Mouse (Mus musculus) kidney, postnatal 36 days (tissue): ENCODE measurements at regions not wholly inside any gene's neighbourhood (a gene's known extent, or its start where the extent isn't known, plus 50 kb on each side); places are given as distances from the start of the nearest gene placed in this dataset.

ENCODE experiments used
- DNase-seq, 2 experiments: peaks; one replicate each; pipeline ENCODE4 v3.0.0; 2021 to 2022; ENCODE audit warnings: mixed read lengths in 2 of 2

DNA sequence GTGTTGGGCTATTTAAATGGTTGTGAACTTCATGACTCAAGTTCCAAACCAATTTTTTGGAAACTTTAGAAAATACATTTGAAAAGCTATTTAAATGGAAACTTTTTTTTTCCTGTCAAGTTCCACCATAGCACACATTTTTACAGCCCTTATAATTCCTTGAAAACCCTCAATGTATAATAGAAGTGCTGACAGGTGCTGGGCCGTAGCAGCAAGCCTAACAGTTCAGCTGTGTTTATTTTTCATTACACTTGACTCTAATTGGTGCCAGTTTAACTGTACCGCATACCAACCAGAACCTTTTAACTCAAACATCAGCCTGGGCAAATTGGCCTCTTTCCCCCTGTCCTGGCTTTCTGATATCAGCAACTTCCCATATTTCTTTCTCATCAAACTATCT is 286.7 kb downstream of the Fam49a start:
- no peak for DNase-seq

DNA sequence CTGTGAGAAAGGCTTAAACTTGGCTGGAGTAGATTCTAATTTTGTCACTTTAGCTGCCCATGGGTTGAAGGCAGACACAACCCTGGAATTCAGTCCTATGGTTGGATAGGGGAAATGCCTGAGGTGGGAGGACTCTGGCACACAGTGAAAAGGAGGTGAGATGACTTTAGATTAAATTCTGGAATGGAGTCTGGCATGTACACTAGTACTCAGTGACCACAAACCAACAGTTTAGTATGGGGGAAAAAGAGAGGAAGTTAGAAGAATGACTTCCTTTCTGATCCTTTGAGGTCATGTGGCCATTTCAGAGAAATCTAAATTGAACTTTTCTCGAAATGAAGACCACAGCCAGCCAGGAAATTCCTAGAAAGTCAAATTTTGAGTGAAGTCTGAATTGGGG is 285.5 kb downstream of the Fam49a start:
- no peak for DNase-seq

DNA sequence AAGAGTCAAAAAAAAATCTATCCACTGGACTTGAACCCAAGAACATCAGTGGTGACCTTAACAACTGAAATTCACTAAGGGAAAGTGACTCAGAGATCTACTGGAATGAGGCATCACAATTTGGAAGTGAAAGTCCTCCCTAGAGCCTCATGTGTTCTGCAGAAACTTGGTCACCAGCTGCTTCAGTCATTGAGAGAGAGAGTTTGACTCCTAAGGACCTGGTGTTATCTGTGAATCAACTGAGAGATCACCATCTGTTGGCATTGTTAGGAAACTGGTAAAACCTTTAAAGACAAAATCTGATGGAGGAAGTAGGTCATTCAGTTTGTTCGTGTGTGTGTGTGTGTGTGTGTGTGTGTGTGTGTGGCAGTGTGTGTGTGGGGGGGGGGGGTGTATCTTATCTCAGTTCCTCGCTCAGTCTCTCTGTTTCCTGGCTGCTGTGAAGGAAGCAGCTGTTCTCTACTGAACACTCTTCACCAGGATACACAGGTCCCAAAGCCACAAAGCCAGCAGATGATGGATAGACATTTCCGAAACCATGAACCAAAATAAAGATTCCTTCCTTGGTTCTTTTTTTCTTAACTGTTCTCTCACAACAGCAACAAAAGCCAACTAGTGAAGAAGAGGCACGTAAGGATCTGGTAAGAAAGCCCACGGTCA is 284.6 kb downstream of the Fam49a start:
- no peak for DNase-seq

DNA sequence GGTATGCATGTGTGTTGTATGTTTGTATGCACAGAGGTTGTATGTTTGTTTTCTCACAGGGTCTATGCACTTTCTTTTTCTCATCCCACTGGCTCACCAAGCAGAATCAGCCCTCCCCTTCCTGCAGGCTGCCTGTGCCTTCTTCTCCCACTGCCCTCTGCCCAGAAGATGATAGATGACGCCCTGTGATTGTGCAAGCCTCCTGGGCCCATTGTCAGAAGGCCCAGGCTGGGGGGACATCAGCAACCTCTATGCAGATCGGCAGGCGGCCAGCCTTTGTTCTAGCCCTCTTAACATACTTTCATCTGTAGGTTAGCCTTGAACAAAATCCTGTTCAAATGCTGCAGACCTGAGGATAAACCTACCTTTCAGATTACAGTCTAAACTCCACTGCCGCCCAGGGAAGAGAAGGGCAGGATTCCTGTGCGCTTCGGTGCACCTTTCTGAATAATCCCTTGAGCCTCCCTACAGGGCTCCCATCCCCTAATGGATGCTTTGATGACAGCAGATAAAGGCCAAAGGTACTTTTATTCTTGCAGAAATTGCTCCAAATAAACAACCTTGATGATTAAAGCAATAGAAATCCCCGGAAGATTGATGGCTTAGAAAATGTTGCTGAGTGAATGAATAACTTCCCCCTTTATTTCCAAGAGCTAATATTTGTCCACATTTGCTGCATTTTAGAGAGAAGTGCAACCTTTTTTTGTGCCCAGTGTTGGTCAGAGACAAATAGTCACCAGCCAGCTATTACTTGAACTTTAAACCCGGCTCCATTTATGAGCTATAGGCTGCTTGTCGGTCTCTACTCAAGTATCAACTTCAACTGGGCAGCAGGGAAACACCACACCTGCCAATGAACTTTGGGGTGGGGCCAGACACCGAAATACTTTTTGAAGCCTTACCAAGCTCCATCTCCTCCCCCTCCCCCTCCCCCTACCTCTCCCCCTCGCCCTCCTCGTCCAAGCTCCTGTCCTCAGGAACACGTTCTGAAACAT is 279.4 kb downstream of the Fam49a start:
- DNase-seq = no peak

DNA sequence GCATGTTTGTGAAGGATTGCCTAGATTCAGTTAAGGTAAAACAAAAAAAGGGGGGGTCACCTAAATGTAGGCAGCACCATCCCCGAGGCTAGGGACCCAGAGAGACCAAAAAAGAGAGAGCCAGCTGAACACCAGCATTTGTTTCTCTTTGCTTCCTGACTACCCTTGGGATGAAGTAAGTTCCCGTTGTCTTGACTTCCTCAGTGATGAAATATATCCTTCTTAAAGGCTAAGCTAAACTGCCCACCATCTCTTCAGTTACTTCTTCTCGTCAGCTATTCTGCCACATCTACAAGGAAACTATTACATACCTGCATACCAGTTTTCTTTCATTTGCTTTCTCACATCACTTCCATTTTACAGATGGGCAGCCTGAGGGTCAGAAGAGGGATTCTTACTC is 277.4 kb downstream of the Fam49a start:
- DNase-seq = no peak

DNA sequence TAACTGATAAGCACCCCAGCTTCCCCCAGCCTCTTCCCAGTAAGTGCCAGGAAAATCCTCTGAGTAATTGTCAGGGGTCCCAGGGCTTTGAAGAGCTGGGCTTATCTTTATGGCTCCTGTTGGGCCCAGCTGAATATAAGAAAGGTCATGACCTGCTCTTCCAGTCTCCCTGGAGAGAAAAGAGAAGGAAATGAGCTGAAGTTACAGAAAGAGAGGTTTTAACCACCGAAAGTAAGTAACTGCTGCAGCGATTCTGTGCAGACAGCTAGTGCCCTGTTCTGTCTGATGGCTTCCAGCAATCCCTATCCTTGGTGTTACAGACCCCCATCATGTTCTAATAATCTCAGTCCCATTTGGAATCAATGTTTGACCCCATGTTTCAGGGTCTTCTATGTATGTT is 272.8 kb downstream of the Fam49a start:
- DNase-seq = no peak

DNA sequence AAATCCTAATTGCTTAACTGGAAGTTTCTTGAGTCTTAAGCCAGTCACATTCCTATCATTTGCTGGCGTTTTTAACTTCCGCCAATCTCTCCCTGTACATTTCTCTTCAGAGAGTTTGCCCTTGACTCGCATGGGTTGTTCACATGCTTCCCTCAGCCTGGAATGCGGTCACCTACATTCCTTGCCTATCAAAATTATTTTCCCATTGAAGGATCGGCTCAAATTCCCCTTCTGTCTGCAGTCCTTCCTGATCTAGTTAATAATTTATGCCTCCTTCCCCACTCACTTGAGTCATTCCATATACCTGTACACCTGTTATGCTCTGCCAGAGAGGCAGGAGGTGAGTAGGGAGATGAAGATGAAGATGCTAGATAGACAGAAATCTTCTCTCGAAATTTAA is 268.9 kb downstream of the Fam49a start:
- peak; percentile 11 to 26 for DNase-seq

DNA sequence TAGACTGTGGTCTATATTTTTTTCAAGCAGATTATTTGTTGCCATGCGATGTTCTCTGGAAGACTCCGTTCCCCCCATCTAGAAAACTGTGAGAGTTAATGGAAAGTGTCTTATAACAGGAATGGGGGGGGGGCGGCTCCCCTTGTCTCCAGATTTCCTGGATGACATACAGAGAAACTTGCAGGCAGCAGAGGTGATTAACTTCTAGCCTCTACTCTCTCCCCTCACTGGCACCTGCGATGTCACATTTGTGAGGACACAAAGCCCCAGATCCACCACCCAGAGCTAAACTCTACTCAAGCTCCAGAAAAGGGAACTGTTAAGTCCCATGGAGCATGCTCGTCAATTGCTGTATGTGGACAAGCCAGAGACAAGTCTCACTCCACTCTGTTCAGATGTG is 267.6 kb downstream of the Fam49a start:
- no peak for DNase-seq

DNA sequence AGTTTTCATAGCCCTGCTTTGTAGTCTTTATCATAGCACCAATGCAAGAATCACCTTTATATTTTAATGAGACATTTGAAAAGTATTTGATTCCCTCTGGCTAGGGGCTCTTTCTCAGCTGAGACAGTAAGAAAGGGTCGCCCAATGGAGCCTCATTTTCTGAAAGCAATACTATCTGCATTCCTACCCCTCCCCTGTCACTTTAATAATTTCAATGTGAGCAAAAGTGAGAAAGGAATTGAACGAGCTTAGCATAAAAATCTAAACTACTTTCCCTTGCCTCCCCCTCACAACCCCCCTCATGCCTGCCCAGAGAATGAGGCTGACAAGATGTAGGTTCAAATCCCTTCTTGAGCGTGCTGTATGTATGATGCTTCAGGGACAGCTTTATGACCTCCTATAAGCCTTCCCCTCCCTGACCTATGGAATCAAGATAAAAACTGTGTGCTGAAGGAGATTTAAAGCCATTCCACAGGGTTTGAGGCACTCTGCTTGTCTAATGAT is 266.6 kb downstream of the Fam49a start:
- no peak for DNase-seq

DNA sequence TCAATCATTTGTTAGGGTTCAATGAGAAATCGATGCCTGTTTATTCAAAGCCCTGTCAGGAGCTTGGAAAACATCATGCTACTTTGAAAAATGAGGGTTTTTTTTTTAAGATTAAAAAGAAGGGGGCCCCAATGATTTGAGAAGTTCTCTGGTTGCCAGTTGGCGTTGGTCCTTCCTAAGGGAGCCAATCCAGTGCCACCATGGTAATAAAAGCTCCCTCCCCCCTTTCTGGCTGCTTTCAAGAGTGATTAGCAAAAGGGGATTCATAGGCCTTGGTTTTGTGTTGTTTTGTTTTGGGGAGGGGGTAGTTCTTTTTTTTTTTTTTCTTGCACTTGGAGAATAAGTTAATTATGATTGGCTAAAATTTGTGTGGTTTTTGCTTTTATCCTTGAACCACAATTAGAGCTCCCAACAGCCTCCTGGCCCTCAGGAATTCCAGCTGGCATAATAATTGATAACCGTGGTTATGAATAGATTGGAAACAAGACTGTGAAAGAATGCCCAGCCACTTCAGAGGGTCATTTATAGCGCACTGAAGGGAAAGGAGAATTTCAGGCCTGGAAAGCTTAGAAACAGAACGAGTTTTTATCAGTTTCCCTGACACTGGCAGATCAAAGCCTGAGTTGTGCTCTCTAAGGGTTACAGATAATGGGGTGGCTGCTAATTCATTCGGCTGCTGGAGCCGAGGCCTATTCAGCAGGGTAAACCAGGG is 266.0 kb downstream of the Fam49a start:
- no peak for DNase-seq

DNA sequence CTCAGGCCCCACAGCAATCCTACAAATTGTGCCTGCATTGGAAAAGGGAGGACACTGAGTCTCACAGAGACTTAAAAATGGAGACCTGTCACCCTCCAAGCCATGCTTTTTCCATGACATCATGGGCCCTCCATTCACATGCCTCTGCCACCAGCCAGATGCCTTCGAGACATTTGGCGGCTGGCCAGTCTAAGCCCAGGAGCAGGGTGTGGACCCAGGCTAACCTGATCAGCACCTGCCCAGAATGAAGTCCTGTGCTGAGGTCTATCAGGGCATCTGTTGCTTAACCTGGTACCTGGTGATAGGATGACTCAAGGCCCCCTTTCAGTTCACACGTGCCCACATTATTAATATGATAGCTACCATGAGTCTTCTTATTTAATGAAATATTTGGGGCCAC is 265.4 kb downstream of the Fam49a start:
- DNase-seq = peak; percentile 13 to 37

DNA sequence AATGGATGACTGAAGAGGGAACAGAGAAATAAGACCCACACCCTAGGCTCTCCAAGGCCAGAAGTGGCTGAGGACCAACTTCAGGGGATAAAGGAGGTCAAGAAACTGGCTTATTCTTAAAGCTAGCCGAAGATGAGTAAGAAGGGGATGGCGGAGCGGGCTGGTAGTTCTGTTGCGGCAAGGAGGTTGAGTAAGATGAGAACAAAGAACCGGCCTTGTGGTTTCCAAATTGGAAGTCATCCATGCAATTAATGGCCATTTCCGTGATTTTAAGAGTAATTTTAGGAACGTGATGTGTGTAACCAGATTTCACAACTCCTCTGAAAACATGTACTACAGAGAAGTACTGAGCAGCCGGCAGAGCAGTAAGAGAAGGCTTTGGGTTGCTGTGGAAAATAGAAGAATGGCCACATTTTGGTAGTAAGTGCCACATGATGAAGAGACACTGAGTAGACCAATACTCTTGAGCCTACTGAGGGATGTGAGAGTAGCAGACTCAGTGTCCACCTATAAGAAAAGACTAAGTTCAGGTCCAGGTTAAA is 258.4 kb downstream of the Fam49a start:
- no peak for DNase-seq

DNA sequence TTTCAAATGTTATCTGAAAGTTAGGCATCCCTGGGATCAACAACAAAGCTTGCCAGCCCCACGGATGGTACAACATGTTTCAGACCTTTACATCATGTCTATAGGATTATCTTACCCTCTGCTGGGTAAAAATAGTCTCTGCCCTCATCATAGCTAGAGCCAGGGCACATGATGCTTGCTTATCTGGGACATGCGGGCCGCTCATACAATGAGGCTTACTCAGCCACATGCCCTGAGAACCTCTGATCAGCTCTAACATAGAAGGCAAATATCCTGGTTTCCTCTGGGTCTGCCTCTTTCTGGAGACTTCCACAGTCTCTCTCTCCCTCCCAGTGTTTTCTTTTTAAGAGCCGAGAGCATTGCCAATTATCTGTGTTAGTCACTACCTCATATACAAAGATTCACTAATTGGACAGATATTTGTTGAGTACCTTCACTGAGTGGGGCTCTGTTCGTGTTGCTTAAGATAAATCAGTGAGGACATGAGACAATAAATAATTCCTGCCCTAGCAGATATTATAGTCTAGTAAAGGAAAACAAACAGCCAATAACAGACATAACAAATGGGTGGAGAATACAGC is 256.6 kb downstream of the Fam49a start:
- no peak for DNase-seq

DNA sequence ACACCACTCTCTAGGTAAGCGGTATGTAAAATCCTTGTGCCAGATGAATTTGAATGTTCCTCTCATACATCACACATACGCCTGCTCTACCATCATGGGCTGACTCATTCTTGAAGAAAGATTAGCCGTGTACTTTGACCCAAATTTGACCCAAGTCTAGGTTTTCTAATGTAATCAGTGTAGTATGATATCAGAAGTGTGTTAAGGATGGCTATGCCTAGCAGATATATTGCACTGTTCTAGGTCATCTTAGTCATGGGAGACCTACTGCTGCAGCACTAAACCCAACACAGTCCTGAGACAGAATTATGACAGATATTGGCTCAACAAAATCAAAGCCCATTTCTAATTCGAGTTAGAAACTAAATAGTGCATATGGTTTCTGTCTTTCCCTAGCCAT is 255.1 kb downstream of the Fam49a start:
- no peak for DNase-seq

DNA sequence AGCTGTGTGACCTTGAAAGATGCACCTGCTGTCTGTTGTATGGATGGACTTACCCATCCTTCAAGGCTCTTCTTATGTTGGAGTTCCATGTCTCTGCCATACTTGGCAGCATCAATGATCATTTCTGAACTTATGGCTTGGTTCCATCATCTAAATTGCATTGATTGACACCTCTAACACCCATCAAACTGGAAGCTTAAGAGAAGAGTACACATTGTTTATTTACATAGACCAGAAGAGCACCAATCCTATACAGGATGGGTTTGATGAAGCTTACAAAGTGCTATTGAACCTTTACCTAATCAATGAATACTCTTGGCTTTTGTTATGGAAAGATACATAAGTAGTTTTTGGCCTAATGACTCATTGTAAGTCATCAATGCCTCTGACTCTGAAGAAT is 248.8 kb downstream of the Fam49a start:
- DNase-seq = no peak

DNA sequence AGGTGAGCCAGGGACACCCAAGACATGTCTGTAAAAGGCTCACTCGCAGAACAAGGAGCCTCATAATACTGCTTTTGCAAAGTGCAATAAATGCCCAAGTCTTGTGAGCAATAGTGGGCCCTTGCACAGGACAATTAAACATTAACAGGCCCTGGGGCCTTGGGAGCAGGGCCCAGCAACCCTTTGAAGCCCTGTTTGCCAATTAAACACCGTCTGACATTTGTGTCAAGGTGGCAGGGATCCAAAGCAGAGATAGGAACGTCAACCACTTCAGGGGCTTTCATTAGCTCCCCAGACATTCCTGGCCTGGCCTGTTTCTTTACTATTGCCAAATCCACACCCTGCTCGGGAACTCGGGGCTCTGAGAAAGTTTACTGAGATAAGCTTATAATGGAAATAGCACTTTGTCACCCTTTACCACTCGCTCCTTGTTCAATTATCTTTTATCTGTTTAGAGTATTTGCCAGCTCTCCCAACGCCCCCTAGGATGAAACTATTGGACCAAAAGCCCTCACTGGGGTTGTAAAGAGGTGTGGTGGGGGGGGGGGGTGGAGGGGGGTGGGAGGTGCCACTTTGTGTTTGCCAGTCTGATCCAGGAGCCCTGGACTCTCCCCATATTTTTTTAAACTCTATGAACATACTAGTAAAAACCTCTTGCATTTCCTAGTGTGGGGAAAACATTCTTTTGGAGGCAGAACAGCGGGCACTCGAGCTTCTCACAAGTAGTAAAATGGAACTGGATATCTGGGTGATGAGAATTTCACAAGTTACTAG is 247.4 kb downstream of the Fam49a start:
- DNase-seq = peak; percentile 72 to 80

DNA sequence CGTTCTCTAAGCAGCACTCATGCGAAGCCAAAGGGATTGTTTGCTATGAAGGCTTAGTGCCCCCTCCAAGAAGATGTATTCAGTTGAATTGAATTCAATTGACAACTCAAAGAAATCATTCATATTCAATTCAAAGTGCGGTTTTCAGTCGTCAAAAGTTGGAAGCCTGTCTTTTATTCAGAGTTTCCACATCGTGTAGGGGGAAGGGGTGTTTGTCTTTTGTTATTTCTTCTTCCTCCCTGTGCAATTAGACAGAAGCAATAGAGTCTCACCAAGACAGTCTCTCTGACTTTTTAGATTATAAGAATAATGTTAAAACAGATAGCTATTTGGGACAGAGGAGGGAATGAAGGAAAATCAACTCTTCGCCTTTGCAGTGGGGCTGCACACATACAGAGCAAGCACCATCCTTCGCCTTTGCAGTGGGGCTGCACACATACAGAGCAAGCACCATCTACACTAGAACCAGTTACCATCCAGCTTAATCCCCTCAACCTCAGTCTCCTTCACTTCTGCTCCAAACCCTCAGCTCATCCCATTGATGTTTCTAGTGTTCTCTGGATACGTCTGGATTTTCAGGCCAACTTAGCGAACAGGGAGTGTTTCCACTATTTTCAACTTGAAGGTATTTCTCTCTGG is 246.7 kb downstream of the Fam49a start:
- DNase-seq = no peak

DNA sequence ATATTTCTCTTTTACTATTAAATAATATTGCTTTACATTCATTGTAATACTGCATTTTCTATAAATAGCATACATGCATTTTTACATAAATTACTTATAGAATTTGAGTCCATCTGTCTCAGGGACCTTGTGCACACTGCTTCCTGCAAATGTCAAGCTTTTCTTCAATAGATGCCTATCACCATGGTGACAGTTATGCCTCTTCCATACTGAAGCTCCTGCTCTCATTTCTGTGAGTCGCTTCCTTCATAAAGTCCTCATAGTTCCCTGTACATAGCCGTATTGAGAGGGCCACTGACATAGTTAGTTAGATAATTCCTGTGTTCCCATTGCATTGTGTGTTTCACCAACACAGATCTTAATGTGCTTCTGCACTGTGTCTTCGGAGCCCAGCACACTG is 244.7 kb downstream of the Fam49a start:
- no peak for DNase-seq

DNA sequence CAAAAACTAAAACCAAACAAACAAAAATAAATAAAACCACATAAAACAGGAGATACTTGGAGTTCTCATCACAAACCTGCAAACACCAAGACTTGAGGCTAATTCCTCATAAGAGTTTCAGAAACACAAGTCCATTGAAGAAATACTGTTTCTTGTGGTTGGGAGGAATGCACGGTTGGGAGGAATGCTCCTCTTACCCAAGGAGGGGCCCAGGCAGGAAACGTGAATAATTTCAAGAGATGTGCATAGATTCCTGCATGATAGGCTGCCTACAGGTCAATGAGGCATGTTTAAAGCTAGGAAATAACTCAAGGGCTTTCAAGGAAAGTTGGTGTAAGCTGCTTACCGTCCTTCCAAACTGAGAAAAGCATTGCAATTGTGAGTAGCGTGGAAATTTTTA is 243.7 kb downstream of the Fam49a start:
- no peak for DNase-seq

DNA sequence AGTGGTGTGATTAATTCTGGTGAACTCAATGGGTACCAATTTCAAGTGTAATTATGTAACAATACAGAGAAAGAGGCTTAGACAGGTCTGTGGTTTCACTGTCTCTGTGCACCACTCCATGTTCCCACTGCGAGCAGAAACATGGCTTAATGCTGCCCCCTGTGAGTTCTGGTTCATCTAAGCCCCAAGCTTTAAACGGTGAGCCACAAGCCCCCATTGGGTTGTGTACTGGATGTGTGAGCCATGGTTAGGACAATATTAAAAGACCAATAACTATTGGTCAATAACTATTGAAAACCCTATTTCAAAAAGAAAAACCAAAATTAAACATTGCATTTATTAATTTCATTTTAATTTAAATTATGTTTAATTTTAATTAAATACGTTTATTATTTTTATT is 238.0 kb downstream of the Fam49a start:
- no peak for DNase-seq

DNA sequence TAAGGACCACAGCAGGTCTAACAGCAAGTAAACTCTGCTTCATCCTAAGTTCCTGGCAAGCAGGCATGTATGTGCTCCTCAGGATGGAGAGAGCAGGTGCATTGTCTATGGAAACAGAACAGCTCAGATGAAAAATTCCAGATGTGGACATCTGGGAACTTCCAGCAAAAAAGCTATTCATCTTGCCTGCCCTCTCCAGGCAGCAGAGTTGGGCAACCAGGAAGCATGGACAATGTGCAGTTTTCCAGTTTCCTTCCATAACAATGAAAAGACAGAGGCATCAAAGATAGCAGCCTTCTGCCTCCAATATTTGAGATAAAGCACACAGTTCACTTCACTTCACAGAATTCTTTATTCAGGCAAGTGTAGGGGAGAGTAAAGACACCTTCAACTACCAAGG is 236.7 kb downstream of the Fam49a start:
- no peak for DNase-seq
